Mouse (Mus musculus): ENCODE results near the gene Mybpc3.
"Not testable (repeated sequence)": the region's sequence is repeated elsewhere in the genome, so short reads cannot be mapped to it uniquely, and the experiment has no call there.

Gene Mybpc3

GRCm38 (mm10) chr2:91087453-91087852, 30.5 kb upstream of the Mybpc3 start:
- no peak for DNase-seq (ENCODE audit: low spot score)

GRCm38 (mm10) chr2:91088987-91089386, 29.0 kb upstream of the Mybpc3 start:
- no peak for DNase-seq (ENCODE audit: low spot score)

- no peak for DNase-seq (ENCODE audit: low spot score)
Observed at GRCm38 (mm10) chr2:91090208-91090607, 27.7 kb upstream of the Mybpc3 start.

- no peak for DNase-seq (ENCODE audit: low spot score)
Observed at GRCm38 (mm10) chr2:91090827-91091226, 27.1 kb upstream of the Mybpc3 start.

GRCm38 (mm10) chr2:91096524-91096923, 21.4 kb upstream of the Mybpc3 start:
- DNase-seq (ENCODE audit: low spot score) = no peak

- no peak for DNase-seq (ENCODE audit: low spot score)
Observed at GRCm38 (mm10) chr2:91097015-91097414, 20.9 kb upstream of the Mybpc3 start.

- DNase-seq (ENCODE audit: low spot score) = no peak
Observed at GRCm38 (mm10) chr2:91098156-91098555, 19.8 kb upstream of the Mybpc3 start.

GRCm38 (mm10) chr2:91101124-91101740, 16.7 kb upstream of the Mybpc3 start:
- peak; percentile 83 for DNase-seq (ENCODE audit: low spot score)

GRCm38 (mm10) chr2:91108156-91108555, 9.8 kb upstream of the Mybpc3 start:
- no peak for DNase-seq (ENCODE audit: low spot score)

- no peak for DNase-seq (ENCODE audit: low spot score)
Observed at GRCm38 (mm10) chr2:91109241-91109640, 8.7 kb upstream of the Mybpc3 start.

- DNase-seq (ENCODE audit: low spot score) = no peak
Observed at GRCm38 (mm10) chr2:91109807-91110385, 8.0 kb upstream of the Mybpc3 start.

GRCm38 (mm10) chr2:91110429-91110828, 7.5 kb upstream of the Mybpc3 start:
- DNase-seq (ENCODE audit: low spot score) = no peak

GRCm38 (mm10) chr2:91111832-91112231, 6.1 kb upstream of the Mybpc3 start:
- not testable (repeated sequence) for DNase-seq (ENCODE audit: low spot score)

- no peak for DNase-seq (ENCODE audit: low spot score)
Observed at GRCm38 (mm10) chr2:91112491-91112890, 5.5 kb upstream of the Mybpc3 start.

- no peak for DNase-seq (ENCODE audit: low spot score)
Observed at GRCm38 (mm10) chr2:91113334-91113733, 4.6 kb upstream of the Mybpc3 start.

GRCm38 (mm10) chr2:91113852-91114251, 4.1 kb upstream of the Mybpc3 start:
- no peak for DNase-seq (ENCODE audit: low spot score)

- DNase-seq (ENCODE audit: low spot score) = peak; percentile 99
Observed at GRCm38 (mm10) chr2:91114781-91115577, 3.0 kb upstream of the Mybpc3 start.

- no peak for DNase-seq (ENCODE audit: low spot score)
Observed at GRCm38 (mm10) chr2:91115578-91115970, 2.4 kb upstream of the Mybpc3 start.

GRCm38 (mm10) chr2:91116842-91117241, 1.1 kb upstream of the Mybpc3 start:
- no peak for DNase-seq (ENCODE audit: low spot score)

GRCm38 (mm10) chr2:91118647-91119046, 703 bp downstream of the Mybpc3 start:
- DNase-seq (ENCODE audit: low spot score) = no peak

- no peak for DNase-seq (ENCODE audit: low spot score)
Observed at GRCm38 (mm10) chr2:91119061-91119460, 1.1 kb downstream of the Mybpc3 start.

GRCm38 (mm10) chr2:91119551-91119950, 1.6 kb downstream of the Mybpc3 start:
- DNase-seq (ENCODE audit: low spot score) = no peak

GRCm38 (mm10) chr2:91120261-91120671, 2.3 kb downstream of the Mybpc3 start:
- no peak for DNase-seq (ENCODE audit: low spot score)
